Mouse (Mus musculus): ENCODE results near the gene Bak1.

DNA sequence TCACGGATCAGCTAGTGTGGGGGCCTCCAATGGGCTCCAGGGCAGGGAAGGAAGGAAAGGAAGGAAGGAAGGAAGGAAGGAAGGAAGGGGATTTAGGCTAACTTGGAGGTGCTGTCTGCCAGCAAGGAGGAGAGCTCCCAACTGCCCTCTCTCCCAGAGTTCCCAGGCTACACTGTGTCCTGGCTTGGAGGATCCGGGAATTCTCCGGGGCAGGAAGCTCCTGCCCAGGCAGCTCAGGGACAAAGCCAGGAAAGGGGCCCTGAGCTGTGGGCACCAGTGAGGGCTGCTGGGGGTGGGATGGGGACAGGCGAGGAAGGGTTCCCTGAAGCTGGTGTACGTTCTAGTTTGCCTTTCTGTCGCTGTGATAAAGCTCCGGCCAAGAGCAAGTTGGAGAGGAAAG lies 7.7 kb upstream of the Bak1 start:
- TF ChIP-seq POLR2A (IDR thresholded peaks at IDR 0.05; ENCODE audit: insufficient read depth, low read depth, low read length) (no peak), CTCF (IDR thresholded peaks at IDR 0.05; ENCODE audit: insufficient read depth, low read depth, low read length) (no peak)
